Mouse (Mus musculus): ENCODE results near the gene Ccp110.

DNA sequence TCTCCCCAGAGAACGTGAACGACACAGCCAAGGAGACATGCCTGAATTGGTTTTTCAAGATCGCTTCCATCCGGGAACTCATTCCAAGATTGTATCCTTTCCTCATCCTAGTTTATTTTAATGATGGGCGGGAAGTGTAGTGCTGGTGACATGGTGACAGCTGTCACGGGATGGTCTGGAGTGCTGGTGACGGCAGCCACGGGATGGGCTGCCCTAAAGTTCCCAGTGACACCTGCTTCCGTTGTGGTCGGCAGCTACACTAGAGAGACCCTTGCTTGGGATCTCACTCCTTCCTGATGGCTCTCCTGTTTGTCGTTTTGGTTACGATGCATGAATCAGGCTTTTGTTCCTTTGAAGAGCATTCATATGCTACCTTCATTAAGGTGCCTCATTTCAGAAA is 60.7 kb downstream of the Ccp110 start:
- TF ChIP-seq CTCF (conservative IDR thresholded peaks at IDR 0.05; ENCODE audit: low read length) (no peak), POU5F1 (IDR thresholded peaks at IDR 0.05; ENCODE audit: borderline replicate concordance, low read length) (no peak), NANOG (IDR thresholded peaks at IDR 0.05; ENCODE audit: borderline replicate concordance, low read length) (no peak)

Measured in E14TG2a.4 (cell line).